Mouse (Mus musculus): ENCODE measurements around the gene Kansl1.
A peak's percentile ranks its signal among the peaks of the same experiment; 100 is the strongest.

- TF ChIP-seq EP300 (IDR thresholded peaks at IDR 0.05; ENCODE audit: low read length): peak; percentile 87
- no peak for TF ChIP-seq CHD1 (IDR thresholded peaks at IDR 0.05; ENCODE audit: low read depth, low read length)
- no peak for TF ChIP-seq ZMIZ1 (IDR thresholded peaks at IDR 0.05; ENCODE audit: low read depth, low read length)
- no peak for TF ChIP-seq POLR2A (IDR thresholded peaks at IDR 0.05; ENCODE audit: low read depth, low read length)
- no peak for TF ChIP-seq RAD21 (IDR thresholded peaks at IDR 0.05; ENCODE audit: low read depth, low read length)
- TF ChIP-seq MAZ (IDR thresholded peaks at IDR 0.05; ENCODE audit: low read depth, low read length): no peak
- TF ChIP-seq CTCF (conservative IDR thresholded peaks at IDR 0.05 in 1 of 2, IDR thresholded peaks at IDR 0.05 in 1 of 2; ENCODE audit: low read depth in 2 of 2, low read length in 2 of 2): no peak
- no peak for TF ChIP-seq GABPA (IDR thresholded peaks at IDR 0.05; ENCODE audit: insufficient replicate concordance, low read depth, low read length)
- no peak for TF ChIP-seq POLR2AphosphoS2 (IDR thresholded peaks at IDR 0.05; ENCODE audit: low read depth, low read length)
- no peak for TF ChIP-seq UBTF (IDR thresholded peaks at IDR 0.05; ENCODE audit: low read depth, low read length)
These were observed 106.9 kb downstream of the Kansl1 start for GRCm38 (mm10) chr11:104361790-104362189.

Data from CH12.LX (cell line).